Mouse (Mus musculus) testis, postnatal 14 days (tissue): ENCODE results near the gene Ptprt.

Experiments used
- DNase-seq: peaks from one replicate; pipeline ENCODE4 v3.0.0; 2021; ENCODE audit warnings: low spot score

Gene Ptprt

DNA sequence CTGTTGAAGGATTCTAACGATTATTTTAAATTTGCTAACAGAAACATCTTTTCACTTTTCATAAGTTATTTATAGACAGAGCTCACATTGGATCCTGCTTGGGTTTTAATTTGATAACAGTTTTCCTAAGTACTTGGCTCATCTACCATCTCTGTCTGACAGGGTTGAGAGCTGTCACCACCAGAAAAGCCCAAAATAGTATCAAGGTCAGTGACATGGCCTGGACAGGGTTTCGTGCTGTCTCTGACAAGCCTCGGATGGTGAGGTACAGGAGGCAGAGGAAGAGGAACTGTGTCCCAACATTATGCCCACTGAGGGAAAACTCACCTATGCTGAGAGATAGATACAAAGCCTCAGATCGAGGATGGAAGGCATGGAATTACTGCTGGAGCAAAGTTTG is 79.3 kb downstream of the Ptprt start:
- no peak for DNase-seq

DNA sequence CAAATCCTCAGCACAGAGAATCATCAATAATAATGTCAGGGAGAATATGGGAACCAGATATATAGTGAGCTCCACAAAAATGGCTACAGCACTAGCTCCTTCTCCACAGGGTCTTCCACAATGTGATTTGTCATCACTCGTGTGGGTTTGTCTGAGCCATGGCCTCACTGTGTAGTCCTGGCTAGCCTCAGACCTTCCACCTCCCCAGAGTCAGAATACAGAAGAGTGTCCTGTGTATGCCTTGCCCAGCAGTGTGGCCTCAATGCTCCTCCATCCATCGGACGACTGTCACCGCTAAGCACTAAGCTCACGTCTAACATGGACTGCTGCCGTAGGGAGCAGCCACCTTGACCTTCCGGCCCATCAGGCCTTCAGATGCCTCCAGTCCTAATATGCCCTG is 83.1 kb downstream of the Ptprt start:
- no peak for DNase-seq

GRCm38 (mm10) chr2:162572851-162573250 is 88.1 kb downstream of the Ptprt start:
- DNase-seq: no peak

DNA sequence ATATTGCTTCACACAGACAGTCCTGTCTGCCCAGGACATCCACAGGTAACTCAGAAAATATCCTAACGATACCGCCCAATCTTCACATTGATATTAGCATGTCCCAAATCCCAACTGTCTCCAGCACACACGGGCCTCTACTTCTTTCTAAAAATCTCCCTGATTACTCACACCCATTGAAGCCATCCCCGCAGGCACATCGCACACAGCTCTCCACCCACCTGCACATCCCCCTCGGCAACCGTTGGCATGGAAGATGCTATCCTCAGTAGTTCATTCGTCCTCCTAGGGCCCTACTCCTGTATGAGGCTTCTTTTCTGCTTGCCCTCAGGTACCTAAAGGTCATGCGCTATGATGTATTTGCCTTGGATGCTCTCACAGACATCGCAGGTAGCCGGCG is 89.9 kb downstream of the Ptprt start:
- no peak for DNase-seq

- no peak for DNase-seq
Observed at GRCm38 (mm10) chr2:162568308-162569100, 92.4 kb downstream of the Ptprt start.

DNA sequence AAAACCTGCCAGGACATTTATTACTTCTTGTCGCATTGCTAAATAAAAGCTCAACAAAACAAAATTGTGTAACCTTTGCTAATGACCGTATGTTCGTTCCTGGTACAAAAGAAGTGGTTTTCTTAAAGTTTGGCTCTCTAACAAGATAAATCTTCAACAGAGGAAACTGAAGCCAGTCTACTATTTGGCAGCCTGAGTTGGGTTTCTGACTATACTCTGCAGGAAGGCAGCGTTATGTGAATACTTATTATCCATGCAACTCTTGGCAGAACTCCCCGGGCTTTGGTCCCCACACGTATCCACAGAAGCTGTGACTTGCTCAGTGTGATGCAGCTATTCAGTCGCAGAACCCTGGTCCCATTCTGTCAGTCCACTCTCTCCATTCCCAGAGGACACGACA is 112.6 kb downstream of the Ptprt start:
- no peak for DNase-seq

DNA sequence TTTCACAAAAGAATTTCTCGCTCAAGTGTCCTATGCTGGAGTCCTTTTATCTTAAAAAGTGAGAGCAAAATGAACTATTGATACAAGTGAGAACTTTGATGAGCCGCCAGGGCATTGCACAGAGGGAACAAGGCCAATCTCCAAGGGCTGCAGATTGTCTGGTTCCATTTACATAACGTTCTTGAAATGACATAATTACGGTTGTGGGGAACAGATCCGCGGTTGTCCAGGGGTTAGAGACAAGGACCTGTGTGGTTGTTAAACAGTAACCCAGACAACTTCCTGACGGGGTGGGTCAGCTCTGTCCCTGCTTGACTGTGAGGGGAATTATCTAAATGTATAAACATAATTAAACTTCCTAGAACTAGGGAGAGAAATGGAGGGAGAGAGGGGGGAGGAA is 129.3 kb downstream of the Ptprt start:
- no peak for DNase-seq

GRCm38 (mm10) chr2:162528911-162529310 is 132.0 kb downstream of the Ptprt start:
- no peak for DNase-seq

DNA sequence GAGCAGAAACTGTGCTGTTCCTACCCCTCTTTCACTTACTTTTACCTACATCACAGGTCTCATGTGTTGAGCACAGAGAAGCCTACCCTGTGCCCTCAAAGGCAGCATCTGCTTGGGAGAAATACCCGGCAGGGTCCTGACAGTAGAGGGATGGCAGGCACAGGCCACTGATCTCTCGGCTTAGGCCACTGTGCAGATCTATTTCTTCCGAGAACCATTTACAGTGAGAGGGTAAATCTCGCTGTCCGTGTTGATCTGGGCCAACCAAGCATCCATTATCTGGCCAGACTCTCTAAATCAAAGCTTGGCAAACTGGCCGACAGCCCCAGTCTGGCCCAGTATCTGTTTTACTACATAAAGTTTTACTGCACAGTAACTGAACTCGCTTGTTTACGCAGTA is 145.0 kb downstream of the Ptprt start:
- no peak for DNase-seq

DNA sequence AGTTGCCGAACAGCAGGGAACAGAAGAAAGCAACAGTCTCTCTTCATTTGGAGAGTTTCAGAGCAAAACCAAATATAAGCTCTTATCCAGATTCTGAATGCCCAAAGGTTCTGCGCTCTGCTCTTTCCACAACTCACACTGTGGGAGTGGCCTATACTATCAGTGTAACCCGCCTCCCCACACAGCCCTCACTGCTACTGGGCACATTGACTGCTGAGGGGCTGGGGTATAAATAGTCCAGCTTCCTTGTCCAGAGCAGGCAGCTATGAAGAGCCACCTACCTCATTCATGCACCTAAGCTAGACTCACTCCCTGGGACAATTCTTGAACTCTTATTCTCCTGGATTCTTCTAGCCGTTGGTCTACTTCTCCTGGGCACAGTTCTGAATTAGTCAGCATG is 147.9 kb downstream of the Ptprt start:
- no peak for DNase-seq

DNA sequence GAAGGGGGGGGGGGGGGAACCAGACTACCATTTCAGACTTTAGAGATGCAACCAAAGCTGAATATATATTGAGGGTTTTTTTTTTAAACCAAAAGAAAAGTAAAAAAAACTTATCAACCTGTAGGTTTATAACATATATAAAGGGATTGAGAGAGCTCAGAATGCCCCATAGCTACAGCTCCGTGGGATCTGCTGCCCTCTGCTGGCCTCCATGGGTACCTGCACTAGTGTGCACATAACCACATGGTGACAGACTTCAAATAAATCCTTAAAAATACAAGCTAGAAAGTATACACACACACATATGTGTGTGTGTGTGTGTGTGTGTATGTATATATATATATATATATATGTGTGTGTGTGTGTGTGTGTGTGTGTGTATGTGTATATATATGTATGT is 148.9 kb downstream of the Ptprt start:
- no peak for DNase-seq

- no peak for DNase-seq
Observed at GRCm38 (mm10) chr2:162509016-162509415, 151.9 kb downstream of the Ptprt start.

GRCm38 (mm10) chr2:162507664-162508063 is 153.3 kb downstream of the Ptprt start:
- no peak for DNase-seq

GRCm38 (mm10) chr2:162504850-162505249 is 156.1 kb downstream of the Ptprt start:
- DNase-seq: no peak

GRCm38 (mm10) chr2:162499501-162499915 is 161.4 kb downstream of the Ptprt start:
- DNase-seq: no peak

GRCm38 (mm10) chr2:162498191-162498590 is 162.8 kb downstream of the Ptprt start:
- no peak for DNase-seq

DNA sequence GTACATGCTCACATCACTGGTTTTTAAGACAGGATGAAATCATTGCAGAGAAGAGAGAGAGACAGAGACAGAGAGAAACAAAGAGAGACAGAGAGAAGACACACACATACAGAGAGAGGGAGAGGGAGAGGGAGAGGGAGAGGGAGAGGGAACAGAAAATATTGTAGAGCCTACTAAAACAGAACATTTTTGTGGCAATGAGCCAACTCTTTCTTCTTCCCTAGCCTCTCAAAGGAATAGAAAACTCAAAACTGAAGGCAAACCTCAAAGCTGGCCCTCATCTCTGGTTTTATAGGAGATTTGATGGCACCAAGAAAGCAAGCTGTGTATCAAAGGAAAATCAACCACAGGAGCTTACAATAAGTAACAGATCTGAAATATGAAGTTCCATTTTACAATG is 176.9 kb downstream of the Ptprt start:
- DNase-seq: no peak

DNA sequence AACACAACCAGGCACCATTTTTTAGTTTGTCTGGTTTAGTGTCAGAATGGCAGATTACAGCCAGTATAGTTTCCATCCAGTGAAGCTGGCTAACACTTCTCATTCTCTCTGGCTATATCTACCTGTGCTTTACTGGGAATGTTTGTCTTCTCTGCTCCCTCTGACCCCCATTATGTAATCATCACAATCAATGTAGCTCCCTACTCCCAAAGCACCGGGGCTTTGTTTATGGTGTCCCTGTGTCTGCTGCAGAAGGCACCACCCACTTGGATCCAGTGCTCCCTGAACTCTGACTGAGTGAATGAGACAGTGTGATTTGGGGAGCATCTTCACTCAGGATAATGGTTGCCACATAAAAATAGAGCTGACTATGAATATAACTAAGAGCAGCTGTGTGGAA is 217.8 kb downstream of the Ptprt start:
- DNase-seq: no peak

DNA sequence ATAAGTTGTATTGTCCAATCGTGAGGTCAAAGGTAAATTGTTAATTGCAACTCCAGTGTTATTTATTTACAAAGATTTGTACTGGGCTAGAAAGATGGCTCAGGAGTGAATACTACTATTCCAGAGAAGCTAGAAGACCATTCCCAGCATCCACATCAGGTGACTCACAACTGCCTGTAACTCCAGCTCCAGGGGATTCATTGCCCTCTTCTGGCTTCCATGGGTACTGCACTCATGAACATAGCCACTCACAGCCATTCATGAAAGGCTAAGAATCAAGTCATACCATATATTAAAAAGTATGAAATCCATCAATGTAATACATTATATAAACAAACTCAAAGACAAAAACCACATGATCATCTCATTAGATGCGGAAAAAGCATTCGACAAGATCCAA is 224.3 kb downstream of the Ptprt start:
- DNase-seq: no peak

DNA sequence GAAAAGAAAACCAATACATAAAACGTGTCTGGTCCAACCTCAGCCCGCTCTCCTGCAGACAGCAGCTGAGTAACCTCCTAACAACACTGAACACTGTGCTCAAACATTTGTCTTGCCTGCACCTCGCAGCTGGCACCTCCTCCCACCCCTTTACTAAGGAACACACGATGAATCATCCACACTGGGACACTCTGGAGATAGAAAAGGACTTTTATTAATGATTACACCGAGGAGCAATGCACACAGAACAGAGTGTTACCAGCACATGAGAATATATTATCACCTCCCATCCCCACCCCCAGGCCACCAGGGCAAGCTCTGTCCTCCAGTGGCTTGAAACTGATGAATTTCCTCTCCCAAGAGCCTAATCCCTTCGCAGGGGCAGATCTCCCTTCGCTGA is 230.8 kb downstream of the Ptprt start:
- no peak for DNase-seq

GRCm38 (mm10) chr2:162426114-162426513 is 234.8 kb downstream of the Ptprt start:
- DNase-seq: no peak

DNA sequence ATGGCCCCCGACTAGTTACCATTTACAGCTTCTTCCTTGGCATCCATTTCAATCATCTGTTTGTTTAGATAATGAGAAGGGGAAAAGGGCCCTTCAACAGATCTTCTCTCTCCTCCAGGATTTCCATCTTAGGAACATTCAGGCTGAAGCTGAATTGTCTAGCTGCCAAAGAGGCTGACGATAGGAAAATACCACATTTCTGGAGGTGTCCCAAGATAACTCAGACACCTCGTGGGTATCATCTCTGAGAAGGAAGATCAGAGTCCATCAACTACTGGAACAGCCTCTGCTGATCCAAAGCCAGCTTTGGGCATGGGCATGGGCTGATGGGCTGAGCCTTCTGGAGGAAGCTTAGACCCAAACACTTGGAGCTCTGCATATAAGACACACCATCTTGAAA is 242.8 kb downstream of the Ptprt start:
- no peak for DNase-seq

- DNase-seq: no peak
Observed at GRCm38 (mm10) chr2:162413073-162413812, 247.7 kb downstream of the Ptprt start.

DNA sequence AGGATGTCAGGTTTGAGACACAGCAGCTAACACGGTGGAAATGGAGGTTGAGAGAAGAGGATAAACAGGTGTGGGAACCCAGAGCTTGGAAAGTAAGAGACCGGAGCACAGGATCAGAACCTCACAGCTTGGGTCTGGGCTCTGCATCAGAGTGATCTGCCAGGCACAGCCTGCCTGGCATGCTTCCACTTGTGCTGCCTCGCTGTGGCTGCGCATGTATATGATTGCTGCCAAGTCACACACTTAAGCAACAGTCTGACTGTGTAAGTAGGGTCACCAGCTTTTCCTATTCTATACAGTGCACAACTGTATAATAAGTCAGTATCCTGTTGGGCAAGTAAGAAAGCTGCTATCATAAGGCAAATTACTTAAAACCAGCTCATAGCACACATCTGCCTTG is 249.9 kb downstream of the Ptprt start:
- DNase-seq: no peak
